Mouse (Mus musculus) hindbrain, embryonic 16.5 days (tissue): ENCODE results near the gene Gm3512. TPM values are rescaled to one million over a fixed set of nuclear protein-coding genes. Genes with fewer than 3 reads are reported as not detected.
A peak's percentile ranks its signal among the peaks of the same experiment; 100 is the strongest.
"Not testable (repeated sequence)": the region's sequence is repeated elsewhere in the genome, so short reads cannot be mapped to it uniquely, and the experiment has no call there.

Source experiments
- ATAC-seq: fragments of 200-750 bp; cut with Nextera tagmentation; 2 replicates; pipeline ENCODE4 v1.8.0; 2017; ENCODE audit warnings: moderate TSS enrichment, moderate library complexity
- H3K27ac ChIP-seq: fragments of 300-500 bp; sonication (generic); 2 replicates; pipeline ENCODE4 v1.5.1; 2014; ENCODE audit warnings: low read depth, mild to moderate bottlenecking, control low read depth, low read length, moderate library complexity
- H3K27me3 ChIP-seq: fragments of 300-500 bp; sonication (generic); replicated peaks from 2 replicates; pipeline ENCODE4 v1.6.1; 2014; ENCODE audit warnings: low read length; ENCODE audit not compliant: control insufficient read depth, insufficient read depth
- H3K36me3 ChIP-seq: fragments of 300-500 bp; sonication (generic); 2 replicates; pipeline ENCODE4 v1.6.1; 2014; ENCODE audit warnings: mild to moderate bottlenecking, low read length, moderate library complexity, mixed read lengths; ENCODE audit not compliant: control insufficient read depth, insufficient read depth
- H3K4me1 ChIP-seq: fragments of 300-500 bp; sonication (generic); 2 replicates; pipeline ENCODE4 v1.6.1; 2014; ENCODE audit warnings: low read depth, low read length; ENCODE audit not compliant: control insufficient read depth, insufficient read depth
- H3K4me2 ChIP-seq: fragments of 300-500 bp; sonication (generic); 2 replicates; pipeline ENCODE4 v1.6.1; 2014; ENCODE audit warnings: mild to moderate bottlenecking, low read length, control low read depth, moderate library complexity
- H3K4me3 ChIP-seq: fragments of 300-500 bp; sonication (generic); 2 replicates; pipeline ENCODE4 v1.5.1; 2014; ENCODE audit warnings: mild to moderate bottlenecking, low read length, control low read depth, moderate library complexity
- H3K9ac ChIP-seq: fragments of 300-500 bp; sonication (generic); 2 replicates; pipeline ENCODE4 v1.6.1; 2014; ENCODE audit warnings: low read depth, mild to moderate bottlenecking, control low read depth, low read length, moderate library complexity
- H3K9me3 ChIP-seq: fragments of 300-500 bp; sonication (generic); 2 replicates; pipeline ENCODE4 v1.6.1; 2014; ENCODE audit warnings: mild to moderate bottlenecking, low read length, moderate library complexity; ENCODE audit not compliant: control insufficient read depth
- WGBS: fragments of 180-500 bp; shearing (Covaris S2); extraction: QIAGEN DNeasy Blood & Tissue Kit; methylation state at CpG from one replicate; pipeline ENCODE4 v1.1.7; 2014; 5-methylcytosine and 5-hydroxymethylcytosine counted together
- polyA plus RNA-seq: library from polyadenylated mRNA; unstranded; fragments of >200 nt; fragmentation: Nextera tagmentation; extraction: Ambion mirVana; gene quantifications from 2 replicates; pipeline ENCODE4 v1.2.1, GENCODE M21; 2015

Gene Gm3512
- 11.3 and 11.4 TPM in 2 replicates for polyA plus RNA-seq

- no CpG with 5 or more reads among the region's 37 CpGs for WGBS
- H3K4me3 ChIP-seq, H3K27me3 ChIP-seq, H3K9me3 ChIP-seq, H3K4me2 ChIP-seq, H3K9ac ChIP-seq, H3K36me3 ChIP-seq, H3K4me1 ChIP-seq, H3K27ac ChIP-seq: not testable (repeated sequence)
- 0 out of 2 replicates have a peak, but pooled peaks have one; percentile 63 for ATAC-seq
Observed at GRCm38 (mm10) chr14:7174483-7174971, at the start of gene Gm3512. Gm3512 (minus strand) TSS chr14:7174533.

DNA sequence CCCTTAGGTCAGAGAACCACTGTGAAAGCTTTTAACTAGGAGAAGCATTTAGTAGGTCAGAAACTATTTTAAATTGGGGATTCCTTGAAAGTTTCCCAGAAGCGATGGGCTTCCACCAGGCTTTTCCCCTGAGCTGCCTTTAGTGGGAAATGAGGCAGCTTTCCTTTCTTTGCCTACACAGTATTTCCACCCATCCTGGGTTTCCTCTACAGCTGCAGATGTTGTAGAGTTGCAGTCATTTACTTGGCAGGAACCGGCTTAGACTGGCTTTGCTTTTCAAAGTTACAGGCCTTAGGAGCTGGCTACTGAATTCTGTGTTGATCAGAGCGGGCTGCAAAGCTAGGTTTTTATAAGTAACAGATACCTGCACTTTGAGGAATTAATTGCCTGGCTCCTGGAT is 25.7 kb upstream of the Gm3512 start:
- H3K4me2 ChIP-seq, H3K4me1 ChIP-seq, H3K9me3 ChIP-seq, H3K9ac ChIP-seq, H3K27me3 ChIP-seq, H3K36me3 ChIP-seq, H3K4me3 ChIP-seq, H3K27ac ChIP-seq, ATAC-seq: not testable (repeated sequence)
- 100% methylated on average over 2 of the region's 3 CpGs for WGBS

GRCm38 (mm10) chr14:7194440-7194839 is 20.1 kb upstream of the Gm3512 start, which contains the start of gene Gm16434:
Gm16434 (minus strand) TSS chr14:7194540.
- ATAC-seq, H3K4me3 ChIP-seq, H3K9ac ChIP-seq, H3K36me3 ChIP-seq, H3K9me3 ChIP-seq, H3K4me2 ChIP-seq, H3K4me1 ChIP-seq, H3K27ac ChIP-seq, H3K27me3 ChIP-seq: not testable (repeated sequence)
- WGBS, result no CpG with 5 or more reads among the region's 2 CpGs

DNA sequence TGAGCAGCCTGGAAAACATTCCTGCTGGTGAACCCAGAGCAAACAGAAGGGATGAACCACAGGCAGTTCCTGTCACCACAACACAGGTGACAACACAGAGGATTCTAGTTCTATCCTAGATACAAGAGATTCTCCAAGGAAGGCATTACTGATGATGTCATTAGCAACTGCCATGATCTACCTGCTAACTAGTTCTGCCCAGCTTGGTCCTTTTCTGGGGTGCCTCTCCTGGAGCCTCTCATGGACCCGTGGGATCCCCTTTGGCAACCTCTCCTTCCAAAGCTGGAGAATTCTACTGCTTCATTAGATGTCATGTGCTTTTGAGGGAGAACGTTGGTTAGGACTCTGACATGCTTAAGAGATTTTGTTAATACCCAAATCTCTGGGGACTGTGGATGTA is 49.0 kb downstream of the Gm3512 start, which contains the start of gene Gm6676:
Gene Gm6676 (minus strand): TSS at position 101 of the 400 bp plus-strand sequence.
- not testable (repeated sequence) for H3K9ac ChIP-seq, ATAC-seq, H3K4me3 ChIP-seq, H3K9me3 ChIP-seq, H3K4me1 ChIP-seq, H3K27ac ChIP-seq, H3K27me3 ChIP-seq, H3K4me2 ChIP-seq, H3K36me3 ChIP-seq
- no CpG with 5 or more reads among the region's 2 CpGs for WGBS

GRCm38 (mm10) chr14:7105124-7105802 is 69.1 kb downstream of the Gm3512 start:
- peak overlapping the region; percentile 80 for H3K27ac ChIP-seq
- peak overlapping the region; percentile 70 for H3K9ac ChIP-seq
- ATAC-seq, result peak; percentile 73
- not testable (repeated sequence) for H3K36me3 ChIP-seq, H3K27me3 ChIP-seq, H3K4me1 ChIP-seq, H3K9me3 ChIP-seq
- WGBS, result 0% methylated on average over 3 of the region's 54 CpGs
- peak overlapping the region; percentile 45 for H3K4me3 ChIP-seq
- H3K4me2 ChIP-seq, result peak overlapping the region; percentile 51

Other genes with a start within 250 kb of the Gm3512 start
- not detected in 2 replicates for gene Gm6356, start 200.7 kb downstream of the Gm3512 start, polyA plus RNA-seq
- 4.1 and 4.5 TPM in 2 replicates for gene Gm10406, start 147.1 kb downstream of the Gm3512 start, polyA plus RNA-seq
- not detected in 2 replicates for gene Gm3685, start 129.6 kb downstream of the Gm3512 start, polyA plus RNA-seq
- 7.3 and 8.4 TPM in 2 replicates for gene Gm3696, start 73.9 kb downstream of the Gm3512 start, polyA plus RNA-seq
- gene Gm6676, start 49.1 kb downstream of the Gm3512 start, polyA plus RNA-seq, result not detected in 2 replicates
- gene Gm16434, start 20.0 kb upstream of the Gm3512 start, polyA plus RNA-seq, result not detected in 2 replicates
- not detected in 2 replicates for gene Gm3727, start 90.2 kb upstream of the Gm3512 start, polyA plus RNA-seq
- gene Gm3739, start 140.5 kb upstream of the Gm3512 start, polyA plus RNA-seq, result 6.6 and 7.6 TPM in 2 replicates
- gene Gm5797, start 157.9 kb upstream of the Gm3512 start, polyA plus RNA-seq, result not detected in 2 replicates
- not detected in 2 replicates for gene Gm8374, start 190.6 kb upstream of the Gm3512 start, polyA plus RNA-seq